Mouse (Mus musculus): ENCODE measurements around the gene Ttll11.

DNA sequence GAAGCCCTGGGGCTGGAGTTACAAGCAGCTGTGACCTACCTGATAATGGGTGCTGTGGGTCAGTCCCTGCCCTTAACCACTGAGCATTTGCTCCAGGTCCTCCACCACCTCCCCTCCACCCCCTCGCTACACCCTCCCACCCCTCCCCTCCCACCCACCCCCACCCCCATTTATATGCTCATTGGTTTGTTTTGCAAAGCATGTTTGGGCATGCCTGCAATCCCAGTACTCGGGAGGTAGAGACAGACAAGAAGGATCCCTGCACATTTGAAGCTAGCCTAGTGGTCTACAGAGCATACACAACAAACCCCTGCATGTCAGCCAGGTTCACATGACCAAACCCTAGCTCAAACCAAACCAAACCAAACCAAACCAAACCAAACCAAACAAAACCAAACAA lies 243.7 kb downstream of the Ttll11 start:
- TF ChIP-seq CTCF (IDR thresholded peaks at IDR 0.05; ENCODE audit: extremely low read depth, insufficient read length, insufficient replicate concordance, low read depth, low read length) (no peak), POLR2A (IDR thresholded peaks at IDR 0.05; ENCODE audit: low read depth, low read length) (no peak)
